ENCODE assay signal across 20 mouse cellular contexts in genomic region chr13:93975668-93976067, GRCm38 (mm10).
DNase-seq lines count a peak whose midpoint lies in the region; ATAC-seq and TF ChIP-seq lines count a peak whose summit lies in the region.
"Had no signal": no experiment of that assay in that cellular context is flagged by ENCODE, and none has a peak within 500 bp of the region (broad histone marks: within the 10 kb centered on the region; RNA-seq: fewer than 3 reads in every experiment).

No protein-coding gene starts in this region.

- H3K9ac ChIP-seq in liver, embryonic 11.5 days (ENCODE audit: low read depth, low read length) = no peak overlapping the region
- H3K9ac ChIP-seq: forebrain, embryonic 15.5 days; heart, embryonic 12.5 days; hindbrain, embryonic 15.5 days; kidney, embryonic 15.5 days had no signal

- no peaks in the 10 kb centered on the region for H3K9me3 ChIP-seq in liver, embryonic 11.5 days (ENCODE audit: control insufficient read depth, low read length)
- H3K9me3 ChIP-seq: embryonic facial prominence, embryonic 10.5 days; forebrain, embryonic 10.5 days; forebrain, embryonic 15.5 days; G1E; heart, embryonic 12.5 days; hindbrain, embryonic 15.5 days; kidney, embryonic 15.5 days had no signal

- peak; percentile 74 to 80 for DNase-seq in adrenal gland, adult (ENCODE audit: inconsistent age in 2 of 2, low spot score in 1 of 2)
- DNase-seq in adrenal gland, postnatal 10 days = no peak
- DNase-seq in gastrocnemius, adult 2 months = peak; percentile 50
- no peak for DNase-seq in gastrocnemius, adult 18-20 months (ENCODE audit: low spot score)
- DNase-seq in 3134 (ENCODE audit: extremely low read depth, insufficient read length, low spot score) = peak; percentile 81
- peak; percentile 36 for DNase-seq in adipocyte (ENCODE audit: low spot score)
- DNase-seq in heart, adult 9 months (ENCODE audit: low spot score in 2 of 2) = no peak
- no peak for DNase-seq in liver, embryonic 11.5 days (ENCODE audit: low spot score)
- DNase-seq: cerebellum, adult 18-20 months; cerebellum, postnatal 10 days; heart, adult 2 months; kidney, adult 2 months had no signal

- ATAC-seq in liver, embryonic 11.5 days (replicated peaks; ENCODE audit: low FRiP score) = no peak
- ATAC-seq: forebrain, embryonic 15.5 days; intestine, embryonic 16.5 days had no signal

- no peak overlapping the region for H3K4me3 ChIP-seq in gastrocnemius, adult 2 months
- H3K4me3 ChIP-seq in liver, embryonic 11.5 days (ENCODE audit: low read depth, low read length) = no peak overlapping the region
- H3K4me3 ChIP-seq: embryonic facial prominence, embryonic 10.5 days; forebrain, embryonic 10.5 days; forebrain, embryonic 15.5 days; heart, adult 2 months; heart, embryonic 12.5 days; hindbrain, embryonic 15.5 days; kidney, embryonic 15.5 days had no signal

- WGBS in liver, embryonic 11.5 days = 79% methylated on average over 5 of the region's 5 CpGs

- H3K27me3 ChIP-seq in liver, embryonic 11.5 days (replicated peaks; ENCODE audit: control insufficient read depth, insufficient read depth, low read length) = no peaks in the 10 kb centered on the region
- H3K27me3 ChIP-seq: forebrain, embryonic 15.5 days; heart, embryonic 12.5 days; hindbrain, embryonic 15.5 days; kidney, embryonic 15.5 days had no signal

- no peaks in the 10 kb centered on the region for H3K36me3 ChIP-seq in liver, embryonic 11.5 days (ENCODE audit: control insufficient read depth, insufficient read depth, low read length)
- H3K36me3 ChIP-seq: embryonic facial prominence, embryonic 10.5 days; forebrain, embryonic 10.5 days; forebrain, embryonic 15.5 days; G1E; heart, embryonic 12.5 days; hindbrain, embryonic 15.5 days; kidney, embryonic 15.5 days had no signal

- TF ChIP-seq CTCF in gastrocnemius, adult 2 months (IDR thresholded peaks at IDR 0.05) = no peak

- peak overlapping the region; percentile 28; the same call in 1 of the 2 replicates for H3K27ac ChIP-seq in gastrocnemius, adult 2 months
- H3K27ac ChIP-seq in liver, embryonic 11.5 days (ENCODE audit: low read depth, low read length) = no peak overlapping the region
- H3K27ac ChIP-seq: embryonic facial prominence, embryonic 10.5 days; forebrain, embryonic 10.5 days; forebrain, embryonic 15.5 days; heart, adult 2 months; hindbrain, embryonic 15.5 days; kidney, embryonic 15.5 days had no signal

- intact Hi-C loops in gastrocnemius, adult 2 months (cut with DNase I) = no loop called here

- no peak overlapping the region for H3K4me2 ChIP-seq in liver, embryonic 11.5 days
- H3K4me2 ChIP-seq: forebrain, embryonic 15.5 days; heart, embryonic 12.5 days; hindbrain, embryonic 15.5 days; kidney, embryonic 15.5 days had no signal

- H3K4me1 ChIP-seq in liver, embryonic 11.5 days (replicated peaks; ENCODE audit: control insufficient read depth, insufficient read depth, low read length) = no peaks in the 10 kb centered on the region
- H3K4me1 ChIP-seq: forebrain, embryonic 15.5 days; heart, embryonic 12.5 days; hindbrain, embryonic 15.5 days had no signal

Comparison
In these comparisons a context has a peak if more than half of its experiments do, and no peak if none do; other contexts are left out.
1. DNase-seq: peak in adrenal gland, adult (2 of 2), gastrocnemius, adult 2 months (single experiment), 3134 (single experiment) and adipocyte (single experiment); none in adrenal gland, postnatal 10 days (single experiment), gastrocnemius, adult 18-20 months (single experiment), heart, adult 9 months (0 of 2) and liver, embryonic 11.5 days (single experiment).